Mouse (Mus musculus): ENCODE measurements around the gene Ywhae. TPM values are rescaled to one million over a fixed set of nuclear protein-coding genes. Genes with fewer than 3 reads are reported as not detected.

Ywhae gene
- polyA plus RNA-seq, 1 experiment = 296 TPM

DNA sequence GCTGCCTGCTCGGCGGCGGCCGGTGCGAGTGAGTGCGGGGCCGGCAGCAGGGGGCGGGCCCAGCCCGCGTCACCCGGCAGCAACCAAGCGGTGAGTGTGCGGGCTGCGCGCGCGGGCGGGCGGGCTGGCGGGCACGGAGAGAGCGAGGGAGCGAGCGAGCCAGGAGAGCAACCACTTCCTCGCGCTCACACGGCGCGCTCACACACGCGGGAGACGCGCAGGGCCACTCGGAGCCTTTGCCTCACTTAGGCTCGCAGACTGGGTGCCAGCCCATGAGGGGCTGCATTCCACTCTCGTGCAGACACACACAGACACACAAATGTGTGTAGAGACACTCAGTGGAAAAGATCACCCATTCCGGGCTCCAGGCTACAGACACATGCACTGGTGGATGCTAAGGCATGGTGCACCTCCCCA is 63.4 kb downstream of the Ywhae start, which contains the start of gene Doc2b:
Gene Doc2b, minus strand, starts transcription at position 21 of the 417 bp plus-strand sequence.
- H3K27ac ChIP-seq (replicated peaks; ENCODE audit: low read depth, low read length) = no peak within 1 kb of the TSS
- H3K4me3 ChIP-seq (ENCODE audit: insufficient read depth, low read depth, low read length) = peak within 1 kb of the TSS; percentile 42; the same call in 1 of the 2 replicates
- no peaks in the 10 kb centered on the region for H3K4me1 ChIP-seq (ENCODE audit: control insufficient read depth, insufficient read depth, insufficient read length, low read length)

DNA sequence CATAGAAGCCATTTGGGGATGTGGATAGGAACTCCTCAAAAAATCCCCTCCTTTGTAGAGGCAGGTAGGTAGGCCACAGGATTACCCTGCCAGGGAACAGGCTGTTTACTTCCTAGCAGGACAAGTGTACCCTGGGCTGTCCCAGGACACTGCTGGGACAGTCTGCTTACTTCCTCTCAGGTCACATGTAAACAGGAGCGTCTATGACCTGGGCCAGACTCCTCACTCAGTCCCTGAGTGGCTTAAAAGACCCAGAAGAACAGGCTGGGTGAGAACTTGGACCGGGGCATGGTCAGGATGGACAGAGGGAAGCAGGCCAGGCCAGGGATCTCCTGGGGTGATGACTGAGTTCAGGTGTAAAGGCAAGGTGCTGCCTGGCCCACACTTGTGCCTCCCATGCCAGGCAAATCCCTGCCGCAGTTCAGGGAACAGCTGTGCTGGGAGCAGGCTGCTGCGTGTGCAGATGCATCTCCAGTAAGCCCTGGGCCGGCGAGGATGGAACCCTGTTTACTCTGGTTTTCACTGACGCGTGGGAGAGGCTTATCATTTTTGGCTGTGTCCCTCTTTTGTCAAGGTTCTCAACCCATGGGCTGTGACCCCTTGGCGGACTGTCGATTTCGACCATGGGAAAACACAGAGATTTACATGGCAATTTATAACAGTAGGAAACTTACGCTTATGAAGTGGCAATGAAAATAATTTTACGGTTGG is 64.0 kb downstream of the Ywhae start:
- Histone ChIP-seq H3K27ac (replicated peaks; ENCODE audit: low read depth, low read length) (no peak overlapping the region), H3K4me3 (ENCODE audit: insufficient read depth, low read depth, low read length) (no peak overlapping the region), H3K4me1 (ENCODE audit: control insufficient read depth, insufficient read depth, insufficient read length, low read length) (no peaks in the 10 kb centered on the region)

- Histone ChIP-seq H3K27ac (replicated peaks; ENCODE audit: low read depth, low read length) (no peak overlapping the region), H3K4me3 (ENCODE audit: insufficient read depth, low read depth, low read length) (no peak overlapping the region), H3K4me1 (ENCODE audit: control insufficient read depth, insufficient read depth, insufficient read length, low read length) (no peaks in the 10 kb centered on the region)
Measured at GRCm38 (mm10) chr11:75801369-75801768, 68.7 kb downstream of the Ywhae start.

DNA sequence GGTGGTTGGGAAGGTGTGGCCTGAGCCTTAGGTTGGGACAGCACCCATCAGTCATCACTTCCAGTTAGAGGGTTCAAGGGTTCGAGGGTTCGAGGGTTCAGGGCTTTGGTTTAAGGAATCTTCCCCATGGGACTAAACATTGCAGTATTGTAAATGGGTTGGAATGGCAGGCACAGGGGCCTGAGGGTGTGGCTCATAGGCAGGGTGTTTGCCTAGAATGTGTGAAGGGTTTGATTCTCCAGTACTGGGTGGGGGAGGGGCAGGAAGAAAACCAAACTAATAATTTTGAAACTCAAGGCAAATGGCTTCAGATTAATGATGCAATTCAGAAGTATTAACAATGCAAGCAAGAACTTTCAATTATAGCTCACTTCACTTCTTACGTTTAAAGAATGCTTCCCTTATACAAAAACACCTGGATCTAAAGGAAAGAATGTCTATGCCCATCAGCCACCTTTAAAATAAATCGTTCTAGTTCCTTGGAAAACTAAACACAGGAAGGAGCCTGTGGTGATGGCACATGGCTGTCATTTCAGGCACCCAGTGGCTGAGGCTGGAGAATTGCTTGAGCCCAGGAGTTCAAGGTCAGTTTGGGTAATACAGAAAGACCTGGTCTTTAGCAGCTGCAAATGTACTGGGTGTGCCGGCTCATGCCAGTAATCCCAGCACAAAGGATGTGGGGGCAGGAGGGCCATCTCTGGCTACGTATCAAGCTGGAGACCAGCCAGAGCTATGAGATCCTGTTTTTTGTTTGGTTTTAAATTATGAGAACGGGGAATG is 69.3 kb downstream of the Ywhae start:
- H3K4me1 ChIP-seq (ENCODE audit: control insufficient read depth, insufficient read depth, insufficient read length, low read length) = no peaks in the 10 kb centered on the region
- H3K4me3 ChIP-seq (ENCODE audit: insufficient read depth, low read depth, low read length) = no peak overlapping the region
- H3K27ac ChIP-seq (replicated peaks; ENCODE audit: low read depth, low read length) = no peak overlapping the region

DNA sequence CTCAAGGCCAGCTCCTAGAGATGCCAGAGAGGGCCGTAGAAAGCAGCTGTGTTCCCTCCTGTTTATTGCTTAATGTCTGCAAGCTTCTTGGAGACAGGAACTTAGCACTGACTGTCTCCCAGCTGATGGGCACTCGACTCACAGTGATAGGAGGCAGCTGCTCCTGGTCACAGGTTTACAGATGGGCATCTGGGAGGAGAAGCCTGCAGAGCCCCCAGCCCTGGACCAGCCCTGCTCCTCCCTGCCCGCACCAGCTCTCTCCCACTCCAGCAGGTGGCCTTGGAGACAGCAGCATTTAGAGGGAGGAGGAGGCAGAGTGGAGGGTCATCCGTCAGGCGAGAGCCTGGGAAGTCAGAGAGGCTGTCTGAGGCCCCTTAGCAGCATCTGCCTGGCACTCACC is 74.8 kb downstream of the Ywhae start:
- H3K27ac ChIP-seq (replicated peaks; ENCODE audit: low read depth, low read length) = no peak overlapping the region
- H3K4me3 ChIP-seq (ENCODE audit: insufficient read depth, low read depth, low read length) = no peak overlapping the region

GRCm38 (mm10) chr11:75810526-75810925 is 77.9 kb downstream of the Ywhae start:
- Histone ChIP-seq H3K4me1 (ENCODE audit: control insufficient read depth, insufficient read depth, insufficient read length, low read length) (no peaks in the 10 kb centered on the region), H3K27ac (replicated peaks; ENCODE audit: low read depth, low read length) (no peak overlapping the region), H3K4me3 (ENCODE audit: insufficient read depth, low read depth, low read length) (no peak overlapping the region)

More for the DNA sequence above, 74.8 kb downstream of the Ywhae start:
- no peaks in the 10 kb centered on the region for H3K4me1 ChIP-seq (ENCODE audit: control insufficient read depth, insufficient read depth, insufficient read length, low read length)

DNA sequence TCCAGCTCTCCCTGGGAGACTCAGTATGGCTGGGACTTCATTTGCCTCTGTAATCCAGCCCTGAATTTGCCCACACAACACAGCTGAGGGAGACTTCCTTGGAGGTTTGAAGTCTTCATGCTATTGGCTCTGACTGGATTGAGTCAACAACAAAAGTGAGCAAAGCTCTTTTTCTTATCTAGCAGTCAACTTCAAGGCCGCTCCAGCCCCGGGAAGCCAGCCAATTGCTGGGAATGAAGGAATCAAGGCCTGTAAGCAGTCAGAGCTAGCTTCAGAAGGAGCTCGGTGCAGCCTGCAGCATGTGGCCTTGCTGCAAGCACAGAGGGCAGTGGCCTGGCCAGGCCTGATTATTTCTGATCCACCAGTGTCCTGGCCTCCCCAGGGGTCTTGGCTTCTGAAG is 79.2 kb downstream of the Ywhae start:
- no peak overlapping the region for H3K4me3 ChIP-seq (ENCODE audit: insufficient read depth, low read depth, low read length)
- no peaks in the 10 kb centered on the region for H3K4me1 ChIP-seq (ENCODE audit: control insufficient read depth, insufficient read depth, insufficient read length, low read length)
- H3K27ac ChIP-seq (replicated peaks; ENCODE audit: low read depth, low read length) = no peak overlapping the region

- H3K4me1 ChIP-seq (ENCODE audit: control insufficient read depth, insufficient read depth, insufficient read length, low read length) = no peaks in the 10 kb centered on the region
- no peak overlapping the region for H3K4me3 ChIP-seq (ENCODE audit: insufficient read depth, low read depth, low read length)
- H3K27ac ChIP-seq (replicated peaks; ENCODE audit: low read depth, low read length) = no peak overlapping the region
Measured at GRCm38 (mm10) chr11:75813085-75813484, 80.4 kb downstream of the Ywhae start.

Other genes starting within 250 kb of the Ywhae start
- gene Prpf8, start 246.1 kb upstream of the Ywhae start, polyA plus RNA-seq (2012; ENCODE audit: insufficient read depth, insufficient read length, missing spikeins) = 57.2 and 61.0 TPM in 2 replicates
- gene Rilp, start 222.8 kb upstream of the Ywhae start, polyA plus RNA-seq (2012; ENCODE audit: insufficient read depth, insufficient read length, missing spikeins) = 42.3 and 47.1 TPM in 2 replicates
- gene Scarf1, start 219.3 kb upstream of the Ywhae start, polyA plus RNA-seq (2012; ENCODE audit: insufficient read depth, insufficient read length, missing spikeins) = 3.4 and 5.3 TPM in 2 replicates
- gene Slc43a2, start 201.2 kb upstream of the Ywhae start, polyA plus RNA-seq (2012; ENCODE audit: insufficient read depth, insufficient read length, missing spikeins) = 13.4 and 14.5 TPM in 2 replicates
- 75.9 and 86.5 TPM in 2 replicates for gene Pitpna, start 144.8 kb upstream of the Ywhae start, polyA plus RNA-seq (2012; ENCODE audit: insufficient read depth, insufficient read length, missing spikeins)
- gene Inpp5k, start 101.9 kb upstream of the Ywhae start, polyA plus RNA-seq (2012; ENCODE audit: insufficient read depth, insufficient read length, missing spikeins) = 19.1 and 24.1 TPM in 2 replicates
- 65.7 and 72.5 TPM in 2 replicates for gene Myo1c, start 82.4 kb upstream of the Ywhae start, polyA plus RNA-seq (2012; ENCODE audit: insufficient read depth, insufficient read length, missing spikeins)
- gene Crk, start 53.6 kb upstream of the Ywhae start, polyA plus RNA-seq (2012; ENCODE audit: insufficient read depth, insufficient read length, missing spikeins) = 56.9 and 64.4 TPM in 2 replicates
- gene Doc2b, start 63.2 kb downstream of the Ywhae start, polyA plus RNA-seq (2012; ENCODE audit: insufficient read depth, insufficient read length, missing spikeins) = not detected in 2 replicates
- 1.9 and 2.8 TPM in 2 replicates for gene Rph3al, start 205.6 kb downstream of the Ywhae start, polyA plus RNA-seq (2012; ENCODE audit: insufficient read depth, insufficient read length, missing spikeins)

Measured in brown adipose tissue, adult 24 weeks (tissue).